Mouse (Mus musculus) heart, postnatal 0 days (tissue): Measurements from ENCODE around the gene Kcnf1. TPM values are rescaled to one million over a fixed set of nuclear protein-coding genes. Genes with fewer than 3 reads are reported as not detected.
"Not testable (repeated sequence)": the region's sequence is repeated elsewhere in the genome, so short reads cannot be mapped to it uniquely, and the experiment has no call there.

Source experiments
- ATAC-seq: fragments of 200-750 bp; cut with Nextera tagmentation; 2 replicates; pipeline ENCODE4 v1.8.0; 2017; ENCODE audit warnings: low read depth, moderate number of reproducible peaks, moderate library complexity; ENCODE audit not compliant: insufficient read depth
- DNase-seq: peaks from one replicate; pipeline ENCODE4 v3.0.0-alpha.2; 2016; ENCODE audit warnings: low spot score
- H3K27ac ChIP-seq: fragments of 300-500 bp; sonication (generic); 2 replicates; pipeline ENCODE4 v1.5.1; 2014; ENCODE audit warnings: low read depth, mild to moderate bottlenecking
- H3K27me3 ChIP-seq: fragments of 300-500 bp; sonication (generic); 2 replicates; pipeline ENCODE4 v1.6.1; 2014; ENCODE audit warnings: low read length, mixed read lengths; ENCODE audit not compliant: control insufficient read depth, insufficient read depth
- H3K36me3 ChIP-seq: fragments of 300-500 bp; sonication (generic); replicated peaks from 2 replicates; pipeline ENCODE4 v1.6.1; 2014; ENCODE audit warnings: low read length, mixed read lengths; ENCODE audit not compliant: control insufficient read depth, insufficient read depth
- H3K4me1 ChIP-seq: fragments of 300-500 bp; sonication (generic); 2 replicates; pipeline ENCODE4 v1.6.1; 2014; ENCODE audit warnings: antibody characterized with exemption; ENCODE audit not compliant: control insufficient read depth, insufficient read depth
- H3K4me2 ChIP-seq: fragments of 300-500 bp; sonication (generic); 2 replicates; pipeline ENCODE4 v1.6.1; 2014; ENCODE audit warnings: low read depth, mild to moderate bottlenecking, low read length, moderate library complexity
- H3K4me3 ChIP-seq: fragments of 300-500 bp; sonication (generic); 2 replicates; pipeline ENCODE4 v1.5.1; 2014; ENCODE audit warnings: low read depth, low read length
- H3K9ac ChIP-seq: fragments of 300-500 bp; sonication (generic); replicated peaks from 2 replicates; pipeline ENCODE4 v1.6.1; 2014; ENCODE audit warnings: low read depth, low read length, mixed read lengths
- H3K9me3 ChIP-seq: fragments of 300-500 bp; sonication (generic); replicated peaks from 2 replicates; pipeline ENCODE4 v1.6.1; 2016; ENCODE audit warnings: low read length; ENCODE audit not compliant: control insufficient read depth
- CTCF ChIP-seq: IDR thresholded peaks from 2 replicates; pipeline ENCODE4 v1.5.1; 2016; ENCODE audit warnings: antibody characterized with exemption, control low read depth, low read depth
- EP300 ChIP-seq: IDR thresholded peaks from 2 replicates; pipeline ENCODE4 v1.6.1; 2016; ENCODE audit warnings: antibody characterized with exemption, low read depth
- WGBS: fragments of 180-500 bp; shearing (Covaris S2); extraction: QIAGEN DNeasy Blood & Tissue Kit; methylation state at CpG from one replicate; pipeline ENCODE4 v1.1.7; 2014; 5-methylcytosine and 5-hydroxymethylcytosine counted together
- polyA plus RNA-seq: library from polyadenylated mRNA; unstranded; fragments of >200 nt; fragmentation: Nextera tagmentation; extraction: Ambion mirVana; gene quantifications from 2 replicates; pipeline ENCODE4 v1.2.1, GENCODE M21; 2015
- total RNA-seq: library from RNA; depleted of rRNA; stranded (reverse); fragments of >200 nt; gene quantifications from 2 replicates; pipeline ENCODE4 v1.2.3, GENCODE M21; 2014; ENCODE audit warnings: low replicate concordance; rRNA removed

The Kcnf1 gene
- total and polyA plus RNA-seq, 2 experiments from 2014 or later = 0.12 to 2.3 TPM

GRCm38 (mm10) chr12:17134546-17135096, 42.1 kb downstream of the Kcnf1 start:
- no peaks in the 10 kb centered on the region for H3K9me3 ChIP-seq

GRCm38 (mm10) chr12:17132243-17132642, 44.4 kb downstream of the Kcnf1 start:
- Histone ChIP-seq H3K4me1 (no peaks in the 10 kb centered on the region), H3K9me3 (no peaks in the 10 kb centered on the region), H3K36me3 (no peaks in the 10 kb centered on the region), H3K4me3 (no peak overlapping the region), H3K27ac (no peak overlapping the region), H3K27me3 (no peaks in the 10 kb centered on the region), H3K9ac (no peak overlapping the region), H3K4me2 (no peak overlapping the region)
- WGBS = 70% methylated on average over 8 of the region's 8 CpGs
- DNase-seq (no peak), ATAC-seq (no peak)
- no peak for TF ChIP-seq CTCF
- no peak for TF ChIP-seq EP300

More at GRCm38 (mm10) chr12:17134546-17135096, 42.1 kb downstream of the Kcnf1 start:
- DNase-seq (no peak), ATAC-seq (no peak)
- 46% methylated on average over 9 of the region's 9 CpGs for WGBS
- no peak overlapping the region for H3K27ac ChIP-seq
- H3K4me2 ChIP-seq = no peak overlapping the region
- H3K4me1 ChIP-seq = no peaks in the 10 kb centered on the region
- H3K36me3 ChIP-seq = no peaks in the 10 kb centered on the region
- no peak for TF ChIP-seq CTCF
- TF ChIP-seq EP300 = no peak
- no peak overlapping the region for H3K9ac ChIP-seq
- no peak overlapping the region for H3K4me3 ChIP-seq
- no peaks in the 10 kb centered on the region for H3K27me3 ChIP-seq

DNA sequence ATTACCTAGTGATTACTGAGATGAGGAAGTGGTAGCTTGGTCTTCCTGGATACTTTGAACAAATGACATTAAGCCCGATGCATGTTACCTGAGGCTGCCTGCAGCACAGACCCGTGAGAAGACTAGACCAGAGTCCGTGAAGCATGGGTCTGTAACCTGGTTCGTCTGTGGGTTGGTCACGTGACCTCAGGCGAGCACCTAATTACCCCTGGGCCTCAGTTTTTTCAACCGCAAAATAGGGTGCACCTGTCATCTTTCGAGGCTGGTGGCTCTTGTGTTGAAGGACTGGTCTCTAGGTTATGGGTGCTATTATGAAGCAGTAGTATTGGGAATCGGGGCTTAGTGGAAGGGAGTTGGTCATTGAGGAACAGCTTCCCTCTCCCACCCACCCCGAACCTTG, 45.1 kb downstream of the Kcnf1 start:
- Histone ChIP-seq H3K4me2 (no peak overlapping the region), H3K27me3 (no peaks in the 10 kb centered on the region), H3K4me3 (no peak overlapping the region), H3K36me3 (no peaks in the 10 kb centered on the region), H3K27ac (no peak overlapping the region), H3K9me3 (no peaks in the 10 kb centered on the region), H3K9ac (no peak overlapping the region), H3K4me1 (no peaks in the 10 kb centered on the region)
- no peak for DNase-seq
- no peak for ATAC-seq
- WGBS = 81% methylated on average over 10 of the region's 10 CpGs
- TF ChIP-seq EP300 (no peak), CTCF (no peak)

DNA sequence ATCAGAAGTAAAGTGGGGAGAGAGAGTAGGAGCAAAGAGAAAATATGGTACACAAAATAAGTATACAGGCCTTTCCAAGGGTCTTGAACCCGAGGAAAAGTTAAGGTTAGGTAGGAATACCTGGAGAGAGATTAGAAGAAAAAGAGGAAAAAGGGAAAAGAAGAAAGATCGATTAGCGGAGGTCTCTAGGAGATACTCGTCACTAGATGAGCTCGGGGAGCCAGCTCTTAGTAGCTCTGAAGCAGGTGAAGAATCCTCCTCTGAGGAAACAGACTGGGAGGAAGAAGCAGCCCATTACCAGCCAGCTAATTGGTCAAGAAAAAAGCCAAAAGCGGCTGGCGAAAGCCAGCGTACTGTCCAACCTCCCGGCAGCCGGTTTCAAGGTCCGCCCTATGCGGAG, 53.8 kb downstream of the Kcnf1 start:
- not testable (repeated sequence) for H3K4me2 ChIP-seq, DNase-seq, ATAC-seq, H3K27me3 ChIP-seq, H3K36me3 ChIP-seq, H3K27ac ChIP-seq, H3K9ac ChIP-seq, H3K4me1 ChIP-seq, H3K9me3 ChIP-seq, H3K4me3 ChIP-seq
- 98% methylated on average over 11 of the region's 12 CpGs for WGBS

Other genes starting within 250 kb of the Kcnf1 start
- gene Pqlc3, start 176.5 kb downstream of the Kcnf1 start, total RNA-seq = 2.2 and 5.1 TPM in 2 replicates
- 2.8 and 3.5 TPM in 2 replicates for gene Pqlc3, start 176.5 kb downstream of the Kcnf1 start, polyA plus RNA-seq
- gene 2410004P03Rik, start 165.2 kb downstream of the Kcnf1 start, total RNA-seq = not detected in 2 replicates
- 0.20 and 0.38 TPM in 2 replicates for gene 2410004P03Rik, start 165.2 kb downstream of the Kcnf1 start, polyA plus RNA-seq
- 52.7 and 106 TPM in 2 replicates for gene Pdia6, start 89.7 kb upstream of the Kcnf1 start, total RNA-seq
- gene Pdia6, start 89.7 kb upstream of the Kcnf1 start, polyA plus RNA-seq = 129 and 164 TPM in 2 replicates
- gene Atp6v1c2, start 152.5 kb upstream of the Kcnf1 start, total RNA-seq = not detected in 2 replicates
- gene Atp6v1c2, start 152.5 kb upstream of the Kcnf1 start, polyA plus RNA-seq = 0.12 and 0.38 TPM in 2 replicates
- gene Nol10, start 171.6 kb upstream of the Kcnf1 start, total RNA-seq = 2.2 and 7.1 TPM in 2 replicates
- 5.9 and 7.6 TPM in 2 replicates for gene Nol10, start 171.6 kb upstream of the Kcnf1 start, polyA plus RNA-seq